Mouse (Mus musculus) skeletal muscle tissue, adult 2 months (tissue): ENCODE measurements around the gene Mfsd4b4.
A peak's percentile ranks its signal among the peaks of the same experiment; 100 is the strongest.
"Not testable (repeated sequence)": the region's sequence is repeated elsewhere in the genome, so short reads cannot be mapped to it uniquely, and the experiment has no call there.

ENCODE experiments used
- DNase-seq: peaks from one replicate; pipeline ENCODE4 v3.0.0-alpha.2; 2012; ENCODE audit warnings: low read depth, low spot score

The Mfsd4b4 gene

DNA sequence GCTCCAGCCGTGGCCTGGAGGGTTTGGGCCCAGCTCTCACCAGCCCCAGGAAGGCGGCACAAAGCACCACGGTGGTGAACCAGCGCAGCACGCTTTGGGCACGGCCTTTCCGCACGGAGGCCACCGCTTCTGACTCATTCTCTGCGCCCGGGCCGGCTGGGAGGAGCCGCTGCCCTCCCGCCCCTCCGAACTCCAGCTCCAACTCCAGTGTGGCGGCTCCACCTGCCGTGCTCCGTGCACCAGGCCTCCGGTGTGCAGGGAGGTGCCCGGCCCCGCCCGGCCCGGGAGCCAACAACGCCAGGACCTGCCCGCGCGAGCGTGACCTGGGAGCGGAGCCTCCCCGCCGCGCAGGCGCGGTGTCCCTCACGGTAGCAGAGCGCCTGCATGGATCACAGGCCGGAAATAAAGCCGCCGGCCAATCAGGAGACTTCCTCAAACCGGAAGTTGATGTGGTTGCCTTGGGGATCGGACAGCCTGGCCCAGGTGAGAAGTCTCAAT lies at the start of gene Mfsd4b4:
Gene Mfsd4b4 (minus strand): TSS at position 365 of the 498 bp plus-strand sequence.
- DNase-seq = peak; percentile 93

DNA sequence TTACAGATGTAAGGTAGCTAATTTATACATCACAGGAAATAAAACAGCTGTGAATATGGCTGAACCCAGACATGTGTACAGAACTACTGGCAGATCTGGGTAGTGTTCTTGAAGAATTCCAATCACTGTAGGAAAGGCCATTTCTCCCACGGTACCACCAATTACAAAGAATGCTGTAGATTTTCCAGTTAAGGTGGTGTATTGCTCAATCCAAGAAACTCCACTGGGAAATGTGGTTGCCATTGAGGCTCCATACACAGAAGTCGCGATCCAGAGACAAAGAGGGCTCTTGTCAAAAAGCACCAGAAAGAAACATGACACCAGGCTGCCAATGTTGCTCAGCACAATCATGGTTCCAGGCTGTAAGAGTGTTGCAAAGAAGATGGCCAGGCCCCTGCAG lies 48.2 kb upstream of the Mfsd4b4 start:
- DNase-seq = not testable (repeated sequence)

DNA sequence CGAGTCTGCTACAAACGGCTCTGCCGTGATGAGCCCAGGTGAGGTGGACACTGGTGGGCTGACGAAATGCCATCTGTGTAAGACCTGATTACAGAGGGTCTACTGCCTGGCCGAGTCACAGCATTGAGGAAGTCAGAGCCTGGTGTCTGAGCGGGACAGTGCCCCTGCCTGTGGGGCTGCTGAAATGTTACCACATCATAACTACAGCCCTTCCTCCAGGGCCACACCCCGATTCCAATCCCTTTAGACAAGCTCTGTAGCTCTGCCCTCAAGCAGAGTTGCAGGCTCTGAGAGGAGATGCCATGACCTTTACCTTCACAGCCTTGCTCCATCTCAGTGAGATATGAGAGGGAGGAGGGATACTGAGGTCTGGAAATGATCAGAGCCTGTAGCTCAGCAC lies 37.5 kb upstream of the Mfsd4b4 start:
- no peak for DNase-seq

DNA sequence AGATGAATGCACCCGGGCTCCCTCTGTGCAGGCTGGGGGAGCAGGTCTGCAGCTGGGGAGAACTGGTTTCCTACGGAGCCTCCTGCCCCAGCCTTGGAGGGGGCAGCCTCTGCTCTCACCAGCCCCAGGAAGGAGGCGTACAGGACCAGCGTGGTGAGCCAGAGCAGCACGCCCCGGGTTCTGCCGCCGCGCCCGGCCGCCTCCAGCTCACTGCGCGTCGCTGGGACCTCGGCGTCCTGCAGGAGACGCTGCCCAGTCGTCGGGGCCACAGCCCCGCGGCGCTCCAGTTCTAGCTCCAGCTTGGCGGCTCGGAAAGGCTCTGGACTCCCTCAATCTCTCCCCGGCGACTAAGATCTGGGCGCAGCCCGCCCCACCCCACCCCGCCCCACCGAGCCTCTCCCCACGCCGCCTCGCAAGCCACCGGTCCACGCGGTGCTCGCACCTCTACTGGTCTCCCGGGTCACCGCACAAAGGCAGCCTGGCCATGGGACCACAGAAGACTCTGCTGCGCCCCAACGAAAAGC lies 27.6 kb upstream of the Mfsd4b4 start, which contains the start of gene Mfsd4b2:
Gene Mfsd4b2 (minus strand): TSS at position 308 of the 524 bp plus-strand sequence.
- peak; percentile 4 for DNase-seq

DNA sequence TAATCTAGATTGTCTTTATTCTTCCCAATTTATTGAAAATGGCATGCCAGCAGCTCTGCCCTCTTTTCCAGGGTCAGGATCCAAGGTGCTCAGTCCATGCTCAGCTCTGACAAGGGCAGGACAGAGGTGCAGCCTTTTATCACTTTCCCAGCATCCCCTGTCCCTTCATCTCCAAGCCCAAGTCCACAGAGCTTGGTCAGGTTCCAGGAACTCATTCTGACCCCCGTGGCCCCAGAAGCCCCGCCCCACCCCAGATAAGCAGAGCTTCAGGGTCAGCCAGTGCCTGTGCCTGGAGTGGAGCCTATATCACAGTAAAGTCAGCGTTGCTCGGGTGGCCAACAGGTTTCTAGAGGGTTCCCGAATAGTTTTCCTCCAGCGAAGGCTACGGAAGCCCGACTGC lies 25.5 kb upstream of the Mfsd4b4 start:
- not testable (repeated sequence) for DNase-seq

DNA sequence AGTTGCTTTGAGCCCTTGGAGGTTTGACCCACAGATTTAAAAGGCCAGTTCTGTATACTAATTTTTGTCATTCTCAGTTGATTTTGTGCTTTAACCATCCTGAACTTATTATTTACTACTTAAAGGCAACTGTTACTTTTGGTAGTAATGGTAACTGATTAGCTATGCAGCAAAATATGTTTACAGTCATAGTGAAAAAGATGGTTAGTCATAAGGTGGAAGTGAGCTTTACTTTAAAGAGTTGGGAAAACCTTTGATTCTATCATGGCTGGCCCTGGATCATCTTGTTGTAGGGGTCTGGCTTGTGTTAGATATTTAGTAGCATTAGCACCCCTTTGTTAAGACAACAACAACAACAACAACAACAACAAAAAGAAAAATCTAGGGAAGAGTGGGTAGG lies 13.6 kb upstream of the Mfsd4b4 start:
- DNase-seq = no peak

DNA sequence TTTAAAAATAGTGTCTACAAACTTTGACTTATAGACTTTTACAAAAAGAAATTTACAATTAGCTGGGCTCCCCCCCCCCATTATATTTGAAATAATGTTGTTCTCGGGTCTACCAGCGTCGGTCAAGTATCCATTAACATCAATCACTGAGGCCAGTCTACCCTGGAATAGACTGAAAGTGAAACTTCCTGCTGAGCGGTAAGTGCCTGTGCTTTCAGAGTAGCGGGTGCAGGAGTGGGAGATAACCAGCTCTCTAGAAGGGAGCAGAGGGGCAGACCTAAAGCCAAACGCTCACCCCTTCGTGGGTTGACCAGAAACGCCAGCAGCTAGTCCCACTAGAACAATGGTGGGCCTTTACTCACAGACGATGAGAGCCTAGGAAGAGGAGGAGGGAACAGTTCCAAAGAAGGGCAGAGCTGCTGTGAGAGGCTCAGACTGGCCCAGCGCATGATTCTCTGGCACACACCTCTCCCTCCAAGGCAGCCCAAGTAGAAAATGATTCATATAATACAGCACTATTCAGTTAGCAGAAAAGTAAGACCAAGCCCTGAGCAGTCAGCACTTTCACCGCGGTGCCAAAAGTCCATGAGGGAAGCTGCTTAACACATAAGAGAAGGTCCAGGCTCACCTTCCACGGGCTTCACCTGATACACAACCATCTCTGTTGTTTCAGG lies 9.9 kb upstream of the Mfsd4b4 start:
- DNase-seq = no peak

DNA sequence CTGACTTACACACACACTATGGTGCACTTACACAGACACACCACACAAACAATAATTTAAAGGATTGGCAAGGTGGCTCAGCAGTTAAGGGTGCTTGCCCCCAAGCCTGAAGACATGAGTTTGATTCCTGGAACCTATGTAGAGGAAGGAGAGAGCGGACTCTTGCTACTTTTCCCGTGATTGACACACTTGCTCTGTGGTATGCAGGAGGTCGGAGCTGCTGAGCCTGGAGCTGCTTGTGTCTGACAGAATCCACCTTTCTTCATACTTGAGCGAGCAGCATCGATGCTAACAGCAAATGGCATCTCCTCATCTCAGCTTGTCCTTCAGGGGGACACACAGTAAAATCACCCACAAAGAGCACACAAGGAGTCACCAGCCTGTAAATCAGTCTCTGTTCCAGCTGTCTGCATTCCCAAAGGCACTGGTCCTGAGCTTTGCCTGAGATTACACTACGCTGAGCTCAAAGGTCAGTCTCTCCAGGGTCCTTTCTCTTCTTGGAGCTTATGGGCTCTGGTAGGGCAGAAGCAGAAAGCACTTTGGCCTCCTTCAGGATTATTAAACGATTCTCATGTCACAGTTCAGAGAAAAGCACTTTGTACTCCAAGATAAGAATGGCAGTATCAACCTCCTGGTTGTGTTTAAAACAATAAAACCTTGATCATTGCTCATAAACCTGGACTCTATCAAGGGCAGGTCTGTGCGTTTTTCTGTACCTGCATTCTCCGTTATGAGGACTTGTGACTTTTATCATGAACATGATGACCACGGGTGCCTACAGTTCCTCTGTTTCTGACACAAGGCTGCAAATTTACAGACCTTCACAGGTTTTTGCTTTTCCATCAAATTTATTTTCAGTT lies 8.0 kb upstream of the Mfsd4b4 start:
- DNase-seq = no peak

DNA sequence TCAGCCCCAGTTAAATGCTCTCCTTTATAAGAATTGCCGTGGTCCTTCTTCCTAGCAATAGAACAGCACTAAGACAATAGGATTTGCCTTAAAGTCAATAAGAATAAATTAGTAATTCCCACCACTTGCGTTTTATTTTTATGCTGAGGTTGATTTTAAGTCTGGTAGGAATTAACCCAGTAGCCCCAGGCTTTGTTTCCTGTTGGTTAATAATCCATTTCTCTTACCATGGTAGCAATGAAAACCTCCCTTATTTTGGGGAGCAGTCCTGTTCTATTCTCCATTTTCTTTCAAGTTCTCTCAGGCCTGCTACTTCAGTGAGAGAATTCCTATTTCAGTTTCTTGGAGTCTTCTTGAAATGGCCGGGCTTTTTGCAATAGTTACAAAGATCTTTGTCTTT lies 5.2 kb upstream of the Mfsd4b4 start:
- DNase-seq = no peak

DNA sequence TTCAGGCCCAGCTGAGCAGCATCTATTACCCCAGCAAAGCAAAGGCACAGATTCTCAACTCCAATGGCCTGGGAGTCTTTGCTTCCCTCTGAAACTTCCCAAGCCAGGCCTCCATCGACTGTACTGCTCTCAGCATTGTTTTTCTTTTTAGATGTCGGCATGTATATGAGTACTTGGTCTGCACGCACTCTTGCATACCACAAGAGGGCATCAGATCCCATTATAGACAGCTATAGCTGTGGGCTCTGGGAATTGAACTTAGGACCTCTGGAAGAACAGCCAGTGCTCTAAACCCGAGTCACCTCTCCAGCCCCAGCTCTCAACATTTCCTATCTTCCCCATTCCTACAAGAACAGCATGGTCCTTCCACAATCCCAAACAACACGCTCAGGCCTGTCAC lies 2.5 kb downstream of the Mfsd4b4 start:
- no peak for DNase-seq

DNA sequence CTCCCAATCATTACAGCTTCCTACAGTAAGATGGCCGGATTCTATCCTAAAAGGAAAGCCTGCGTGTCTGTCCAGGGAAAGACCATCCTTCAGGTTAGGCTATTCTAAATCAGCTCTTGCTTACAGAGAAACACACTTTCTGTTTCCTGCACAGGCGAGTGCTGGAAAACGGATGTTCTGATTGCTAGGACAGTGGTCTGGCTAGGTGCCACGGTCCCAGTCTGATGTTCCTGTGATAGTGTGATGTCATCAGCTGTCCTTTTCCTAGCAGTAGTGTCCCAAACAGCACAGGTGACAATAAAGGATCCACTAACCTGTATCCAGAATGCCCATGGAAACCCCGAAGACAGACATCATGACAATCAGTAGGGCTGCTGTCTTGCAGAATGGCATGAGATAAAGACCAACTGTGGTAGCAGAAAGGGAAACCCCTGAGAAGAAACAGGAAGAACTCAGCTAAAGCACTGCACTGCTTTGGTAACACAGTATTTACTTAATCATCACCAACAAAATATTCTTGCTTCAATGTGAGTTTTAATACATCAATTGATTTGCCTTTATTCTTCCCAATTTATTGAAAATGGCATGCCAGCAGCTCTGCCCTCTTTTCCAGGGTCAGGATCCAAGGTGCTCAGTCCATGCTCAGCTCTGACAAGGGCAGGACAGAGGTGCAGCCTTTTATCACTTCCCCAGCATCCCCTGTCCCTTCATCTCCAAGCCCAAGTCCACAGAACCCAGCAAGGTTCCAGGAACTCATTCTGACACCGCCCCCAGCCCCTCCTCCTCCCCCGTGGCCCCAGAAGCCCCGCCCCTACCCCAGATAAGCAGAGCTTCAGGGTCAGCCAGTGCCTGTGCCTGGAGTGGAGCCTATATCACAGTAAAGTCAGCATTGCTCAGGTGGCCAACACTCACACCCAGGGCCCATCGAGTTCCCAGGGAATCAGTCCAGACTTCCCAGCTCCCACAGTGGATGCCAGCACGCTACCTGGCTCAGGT lies 5.0 kb downstream of the Mfsd4b4 start:
- no peak for DNase-seq

DNA sequence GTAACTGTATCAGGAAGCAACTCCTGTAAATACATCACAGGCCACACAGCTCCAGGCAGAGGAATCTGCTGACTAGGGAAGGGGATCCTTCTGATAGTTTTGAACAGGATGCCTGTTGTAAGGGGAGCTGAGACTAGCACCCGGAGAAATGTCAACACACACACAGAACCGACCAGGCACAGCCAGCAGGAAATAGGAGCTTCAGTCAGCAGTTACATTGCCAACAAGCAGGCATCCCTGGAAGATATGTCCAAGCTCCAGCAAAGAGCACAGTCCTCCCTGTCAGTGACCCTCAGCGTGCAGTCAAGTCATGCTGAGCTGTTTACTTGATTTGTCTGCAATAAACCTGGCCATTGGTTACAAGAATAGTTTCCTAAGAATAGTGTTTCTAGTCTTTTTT lies 10.4 kb downstream of the Mfsd4b4 start:
- DNase-seq = peak; percentile 69

DNA sequence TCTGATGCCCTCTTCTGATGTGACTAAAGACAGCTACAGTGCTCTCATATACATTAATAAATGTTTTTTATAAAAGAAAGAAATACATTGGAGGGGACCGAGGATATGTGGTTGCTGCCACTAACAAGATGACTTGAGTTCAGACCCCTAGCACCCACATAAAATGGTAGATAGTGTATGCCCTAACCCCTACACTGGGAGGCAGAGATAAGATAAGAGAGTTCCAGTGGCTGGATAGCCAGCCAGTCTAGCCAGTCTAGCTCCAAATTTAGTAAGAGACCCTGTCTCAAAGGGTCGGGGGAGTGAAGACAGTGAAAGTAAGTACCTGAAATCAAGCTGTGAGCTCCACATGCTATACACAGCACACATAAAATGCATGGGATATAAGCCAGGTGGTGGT lies 33.5 kb downstream of the Mfsd4b4 start:
- DNase-seq = no peak

DNA sequence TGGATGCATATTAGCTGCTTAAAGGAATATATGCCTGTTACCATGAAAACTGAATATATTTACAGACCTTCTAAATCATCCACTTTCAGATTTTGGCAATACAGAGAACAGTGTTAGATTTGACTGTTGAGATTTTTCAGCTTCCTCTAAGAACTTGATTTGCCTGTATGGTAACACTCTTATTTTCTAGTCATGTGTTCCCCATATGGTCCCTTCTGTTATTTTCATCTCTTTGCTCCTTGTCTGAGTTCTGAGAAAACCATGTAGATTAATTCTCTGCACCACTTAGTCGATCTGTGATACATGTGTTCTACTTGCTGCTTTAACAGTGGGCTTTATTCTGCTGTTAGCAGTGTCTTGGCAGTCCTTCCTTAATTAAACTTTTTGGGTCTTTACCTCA lies 56.4 kb downstream of the Mfsd4b4 start:
- DNase-seq = no peak
